Mouse (Mus musculus) embryonic fibroblast, embryonic 13.5 days (primary cell): ENCODE results near the gene Hltf. TPM values are rescaled to one million over a fixed set of nuclear protein-coding genes. Genes with fewer than 3 reads are reported as not detected.

Experiments
- H3K27ac ChIP-seq: 2 replicates; pipeline ENCODE4 v1.5.1; 2012; ENCODE audit warnings: low read length, control low read depth, inconsistent platforms; ENCODE audit not compliant: insufficient read depth
- H3K4me1 ChIP-seq: 2 replicates; pipeline ENCODE4 v1.6.1; 2011; ENCODE audit warnings: low read length; ENCODE audit not compliant: control insufficient read depth, insufficient read depth
- H3K4me3 ChIP-seq: 2 replicates; pipeline ENCODE4 v1.5.1; 2011; ENCODE audit warnings: mild to moderate bottlenecking, control low read depth, low read length; ENCODE audit not compliant: insufficient read depth
- CTCF ChIP-seq: IDR thresholded peaks from 2 replicates; pipeline ENCODE4 v1.5.1; 2011; ENCODE audit warnings: mild to moderate bottlenecking, control low read depth, low read length, moderate library complexity, borderline replicate concordance; ENCODE audit not compliant: insufficient read depth
- POLR2A ChIP-seq: IDR thresholded peaks from 2 replicates; pipeline ENCODE4 v1.6.1; 2011; ENCODE audit warnings: low read depth, mild to moderate bottlenecking, control low read depth, low read length, moderate library complexity
- polyA plus RNA-seq: library from polyadenylated mRNA; stranded (reverse); fragments of >200 nt; gene quantifications from 2 replicates; pipeline ENCODE4 v1.2.4, GENCODE M21; 2011; ENCODE audit warnings: low read depth; ENCODE audit not compliant: missing spikeins, insufficient read length

Gene Hltf
- polyA plus RNA-seq, 1 experiment, result 22.8 TPM

DNA sequence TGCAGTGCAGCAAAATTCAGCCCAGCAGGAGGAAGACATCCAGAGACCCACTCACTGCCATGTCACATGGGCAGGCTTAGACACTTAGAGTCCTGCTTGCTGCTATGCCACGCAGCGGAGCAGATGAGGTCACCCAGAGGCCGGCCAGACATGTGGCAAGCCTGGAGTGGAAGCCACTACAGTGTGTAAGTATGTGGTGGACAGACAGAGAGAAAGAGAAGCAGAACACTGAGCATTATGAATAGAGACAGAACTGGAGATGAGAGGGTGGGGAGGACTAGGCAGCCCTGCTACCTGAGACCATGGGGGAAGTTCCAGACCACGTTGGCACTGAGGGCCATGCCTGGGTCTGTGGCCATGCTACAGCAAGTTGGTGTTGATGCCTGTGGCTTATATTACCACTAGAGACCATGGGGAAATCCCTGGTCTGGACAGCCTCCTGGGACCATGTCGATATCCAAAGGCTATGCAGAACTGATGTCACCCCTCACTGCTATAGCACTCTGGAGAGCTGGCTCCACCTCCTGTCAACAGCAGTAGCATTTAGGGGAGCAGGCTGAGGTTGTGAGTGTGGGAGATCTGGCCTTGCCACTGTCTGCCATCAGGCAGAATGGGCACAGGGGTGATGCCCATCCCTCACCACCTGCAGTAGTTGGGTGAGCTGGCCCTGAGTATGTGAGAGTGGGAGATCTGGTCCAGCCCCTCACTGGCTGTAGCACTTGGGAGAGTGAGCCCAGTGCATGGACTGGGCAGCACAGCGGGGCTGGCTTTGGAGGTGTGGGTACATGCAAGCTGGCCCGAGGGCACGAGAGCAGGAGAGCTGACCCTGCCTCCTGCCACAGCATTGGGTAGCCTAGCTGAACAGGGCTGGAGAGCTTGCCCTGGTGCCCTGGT is 73.1 kb downstream of the Hltf start:
- H3K27ac ChIP-seq, result no peak overlapping the region
- TF ChIP-seq POLR2A (no peak), CTCF (no peak)

DNA sequence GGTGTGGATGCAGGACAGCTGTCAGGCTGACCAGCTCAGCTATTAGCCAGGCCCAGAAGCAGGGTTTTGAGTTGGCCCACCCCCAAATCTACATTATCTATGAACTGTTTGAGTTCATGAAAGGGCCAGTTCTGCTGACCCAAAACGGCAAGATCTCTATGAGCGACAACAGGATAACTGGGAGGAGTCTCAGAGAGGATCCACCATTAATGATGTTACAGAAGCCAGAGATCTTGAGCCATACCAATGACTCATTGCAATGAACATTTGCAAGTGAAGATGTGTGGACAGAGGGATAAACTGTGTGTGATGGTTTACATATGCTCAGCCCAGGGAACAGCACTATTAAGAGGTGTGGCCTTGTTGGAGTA is 73.7 kb downstream of the Hltf start:
- Histone ChIP-seq H3K27ac (no peak overlapping the region), H3K4me1 (peaks cover 2% of the 10 kb centered on the region; the same call in 1 of the 2 replicates)
- TF ChIP-seq POLR2A (no peak), CTCF (no peak)

More for the DNA sequence above, 73.1 kb downstream of the Hltf start:
- Histone ChIP-seq H3K4me1 (peaks cover 2% of the 10 kb centered on the region; the same call in 1 of the 2 replicates), H3K4me3 (no peak overlapping the region)

DNA sequence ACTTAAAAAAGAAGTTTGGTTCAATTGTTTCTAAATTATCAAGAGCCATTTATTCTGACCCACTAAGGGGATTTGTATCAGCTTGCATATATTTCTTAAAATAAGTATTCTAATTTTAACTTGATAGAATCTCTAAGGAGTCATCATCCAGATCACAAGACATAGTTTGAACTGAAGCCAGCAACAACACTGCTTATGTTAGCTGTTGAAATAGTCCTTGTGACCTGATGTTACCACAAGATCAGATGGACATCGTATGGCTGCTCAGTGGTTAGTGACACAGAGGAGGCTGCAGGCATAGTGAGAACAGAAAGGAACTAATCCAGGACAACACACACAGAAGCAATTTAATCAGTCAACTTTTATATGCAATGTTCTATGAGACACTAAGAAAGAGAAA is 75.1 kb downstream of the Hltf start:
- no peak overlapping the region for H3K4me3 ChIP-seq
- peak overlapping the region; percentile 8; the same call in 1 of the 2 replicates for H3K27ac ChIP-seq
- H3K4me1 ChIP-seq, result peaks cover 2% of the 10 kb centered on the region; the same call in 1 of the 2 replicates

More for the DNA sequence above, 73.7 kb downstream of the Hltf start:
- no peak overlapping the region for H3K4me3 ChIP-seq

DNA sequence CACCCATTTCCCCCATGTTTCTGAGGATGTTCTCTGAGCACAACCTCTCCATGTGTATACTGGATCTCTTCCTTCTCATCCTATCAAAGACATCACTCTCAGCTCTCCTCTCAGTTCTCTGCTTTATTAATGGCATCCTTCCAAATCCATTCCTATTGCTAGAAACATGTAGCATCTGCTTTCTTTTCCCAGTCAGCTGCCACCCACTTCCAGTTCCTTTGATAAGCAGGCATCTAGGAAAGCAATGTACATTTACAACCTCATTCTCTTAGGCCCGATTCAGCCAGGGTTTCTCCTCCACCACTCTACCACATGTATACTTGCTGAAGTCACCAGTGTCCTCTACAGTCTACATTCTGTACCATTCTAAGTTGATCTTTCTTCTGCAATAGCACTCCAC is 76.1 kb downstream of the Hltf start:
- no peak for TF ChIP-seq CTCF
- TF ChIP-seq POLR2A, result no peak
- Histone ChIP-seq H3K27ac (no peak overlapping the region), H3K4me1 (peaks cover 2% of the 10 kb centered on the region; the same call in 1 of the 2 replicates), H3K4me3 (no peak overlapping the region)

More for the DNA sequence above, 75.1 kb downstream of the Hltf start:
- TF ChIP-seq POLR2A (no peak), CTCF (no peak)

DNA sequence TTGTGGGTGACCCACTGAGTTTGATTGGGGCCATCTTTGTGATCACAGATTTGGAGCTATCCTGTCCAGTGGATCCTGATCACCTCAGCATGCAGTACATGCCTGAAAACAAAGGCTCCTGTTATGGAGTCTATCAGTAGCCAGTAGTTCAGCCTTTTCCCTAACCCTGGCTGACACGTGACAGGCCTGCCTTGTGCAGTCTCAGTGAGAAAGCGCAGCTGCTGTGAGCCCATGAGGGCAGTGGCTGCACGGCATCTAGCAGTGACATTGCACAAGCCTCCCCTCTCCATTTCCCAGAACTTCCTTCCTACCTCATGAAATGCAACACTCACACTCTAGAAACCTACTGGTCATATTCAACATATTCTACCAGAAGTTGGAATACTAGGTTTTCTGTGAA is 76.9 kb downstream of the Hltf start:
- no peak overlapping the region for H3K4me3 ChIP-seq
- H3K4me1 ChIP-seq, result peaks cover 2% of the 10 kb centered on the region; the same call in 1 of the 2 replicates
- TF ChIP-seq CTCF (no peak), POLR2A (no peak)
- H3K27ac ChIP-seq, result no peak overlapping the region

DNA sequence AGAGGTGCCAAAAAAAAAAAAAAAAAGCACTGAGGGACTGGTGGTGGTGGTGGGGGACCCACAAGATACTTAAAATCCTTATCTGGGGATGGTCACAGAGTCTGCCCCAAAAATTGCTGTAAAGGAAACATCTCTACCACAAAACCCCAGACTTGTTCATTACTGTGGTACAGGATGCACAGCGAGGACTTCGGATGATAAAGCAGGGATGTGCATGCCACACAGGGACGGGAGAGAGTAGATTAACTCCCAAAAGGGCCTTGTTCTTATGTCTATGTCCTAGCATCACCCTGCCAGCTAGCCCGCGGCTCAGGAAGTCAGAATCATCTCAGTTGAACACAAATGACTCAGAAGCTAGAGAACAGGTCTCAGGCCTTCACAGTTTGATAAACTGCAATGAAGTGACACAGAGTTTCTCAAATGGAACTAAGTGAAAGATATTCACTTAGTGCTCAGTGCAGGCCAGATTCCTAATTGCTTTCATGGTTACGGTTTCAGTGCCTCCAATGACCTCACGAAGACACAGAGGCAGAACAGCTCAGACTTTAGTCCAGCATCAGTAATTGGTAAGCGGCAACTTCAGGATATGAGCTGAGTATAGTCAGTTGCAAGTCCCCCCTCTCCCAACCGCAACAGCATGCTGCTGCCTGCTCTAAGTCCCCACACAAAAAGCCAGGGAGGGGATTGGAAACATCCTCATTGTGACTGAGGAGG is 79.4 kb downstream of the Hltf start:
- TF ChIP-seq POLR2A (no peak), CTCF (no peak)
- Histone ChIP-seq H3K27ac (no peak overlapping the region), H3K4me1 (peaks cover 2% of the 10 kb centered on the region; the same call in 1 of the 2 replicates), H3K4me3 (no peak overlapping the region)

DNA sequence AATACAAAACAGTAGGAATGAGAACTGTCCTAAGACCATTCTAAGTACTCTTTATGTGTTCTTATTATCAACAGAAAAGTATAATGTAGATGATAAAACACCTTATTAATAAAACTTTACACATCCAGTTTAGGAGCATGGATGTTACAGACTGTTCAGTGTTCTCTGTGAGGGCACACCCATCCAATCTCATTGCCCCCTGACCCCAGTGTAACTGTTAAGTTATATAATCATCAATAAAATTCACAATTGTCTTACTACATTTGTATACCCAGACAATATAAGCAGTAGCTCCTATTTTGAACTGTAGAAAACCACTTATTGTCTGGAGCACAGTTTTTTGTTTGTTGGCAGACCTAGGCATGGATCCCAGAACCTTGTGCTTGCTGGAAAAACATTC is 83.6 kb downstream of the Hltf start:
- Histone ChIP-seq H3K4me1 (no peaks in the 10 kb centered on the region), H3K4me3 (no peak overlapping the region), H3K27ac (no peak overlapping the region)
- TF ChIP-seq CTCF (no peak), POLR2A (no peak)

DNA sequence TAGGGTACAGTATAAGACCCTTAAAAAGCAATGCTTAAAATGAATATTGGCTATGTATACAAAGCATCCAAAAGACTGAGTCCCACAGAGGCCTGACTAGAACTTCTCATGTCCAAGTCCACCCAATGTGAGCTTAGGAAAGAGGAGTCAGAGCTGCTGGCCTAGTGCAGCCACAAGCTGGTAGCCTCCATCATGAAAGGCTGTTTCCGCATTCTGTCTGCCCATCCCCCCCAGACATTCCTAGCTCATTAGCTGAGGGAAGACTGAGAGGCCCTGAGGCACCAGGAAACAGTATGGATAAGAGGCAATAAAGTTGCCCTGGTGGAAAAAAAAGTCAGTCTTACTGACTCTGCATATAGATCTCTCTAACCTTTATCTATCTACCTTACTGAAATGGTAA is 84.1 kb downstream of the Hltf start:
- Histone ChIP-seq H3K4me1 (no peaks in the 10 kb centered on the region; the same call in 1 of the 2 replicates), H3K4me3 (no peak overlapping the region), H3K27ac (no peak overlapping the region)
- TF ChIP-seq CTCF, result no peak
- TF ChIP-seq POLR2A, result no peak

DNA sequence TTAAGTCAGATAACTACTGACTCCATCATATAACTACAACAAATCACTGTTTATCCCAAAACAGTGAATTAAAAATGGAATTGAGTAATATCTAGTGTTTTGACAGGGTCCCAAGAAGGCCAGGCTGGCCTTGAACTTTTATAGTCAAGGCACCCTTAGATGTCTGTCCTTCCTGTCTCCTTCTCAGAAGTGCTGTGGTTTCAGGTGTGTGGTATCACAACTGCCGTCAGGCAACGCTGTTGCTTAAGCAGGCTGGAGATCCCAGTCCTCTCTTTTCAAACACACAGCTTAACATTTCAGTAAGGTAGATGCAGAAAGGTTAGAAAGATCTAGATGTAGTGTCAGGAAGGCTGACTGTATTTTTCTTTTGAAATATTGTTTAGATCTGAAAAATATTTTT is 84.5 kb downstream of the Hltf start:
- no peak overlapping the region for H3K27ac ChIP-seq

More for the DNA sequence above, 84.5 kb downstream of the Hltf start:
- Histone ChIP-seq H3K4me3 (no peak overlapping the region), H3K4me1 (no peaks in the 10 kb centered on the region; the same call in 1 of the 2 replicates)
- TF ChIP-seq POLR2A (no peak), CTCF (no peak)
